Mouse (Mus musculus): ENCODE measurements around the gene Gchfr. TPM values are rescaled to one million over a fixed set of nuclear protein-coding genes. Genes with fewer than 3 reads are reported as not detected.

Gchfr gene
- polyA plus RNA-seq (2014; fragmentation: Illumina TruSeq; extraction: RNeasy Lipid Tissue Mini Kit (QIAGEN cat#74804); ENCODE audit: low read depth, low replicate concordance) = not detected

GRCm38 (mm10) chr2:119166901-119167865 is at the start of gene Gchfr:
Gene Gchfr (plus strand): TSS chr2:119167773.

GRCm38 (mm10) chr2:119156681-119157572 is 10.6 kb upstream of the Gchfr start, which contains the start of gene Rmdn3:
Gene Rmdn3 (minus strand): TSS chr2:119157034.

GRCm38 (mm10) chr2:119173991-119174651 is 6.5 kb downstream of the Gchfr start, which contains the start of gene Gm14137:
Gene Gm14137 (plus strand): TSS chr2:119174509.

GRCm38 (mm10) chr2:119208344-119209175 is 41.0 kb downstream of the Gchfr start, which contains the start of the genes Zfyve19 and Dnajc17:
Gene Zfyve19 (plus strand): TSS chr2:119208617.
Gene Dnajc17 (minus strand): TSS chr2:119208795.

Other genes with a start within 250 kb of the Gchfr start
- 0.49 TPM for gene Chst14, start 241.3 kb upstream of the Gchfr start, polyA plus RNA-seq (2014; fragmentation: Illumina TruSeq; extraction: RNeasy Lipid Tissue Mini Kit (QIAGEN cat#74804); ENCODE audit: low read depth, low replicate concordance)
- gene Ccdc32, start 138.4 kb upstream of the Gchfr start, polyA plus RNA-seq (2014; fragmentation: Illumina TruSeq; extraction: RNeasy Lipid Tissue Mini Kit (QIAGEN cat#74804); ENCODE audit: low read depth, low replicate concordance) = 3.9 TPM
- gene Rpusd2, start 133.0 kb upstream of the Gchfr start, polyA plus RNA-seq (2014; fragmentation: Illumina TruSeq; extraction: RNeasy Lipid Tissue Mini Kit (QIAGEN cat#74804); ENCODE audit: low read depth, low replicate concordance) = 1.6 TPM
- 43.1 TPM for gene Knl1, start 120.7 kb upstream of the Gchfr start, polyA plus RNA-seq (2014; fragmentation: Illumina TruSeq; extraction: RNeasy Lipid Tissue Mini Kit (QIAGEN cat#74804); ENCODE audit: low read depth, low replicate concordance)
- gene Rad51, start 55.0 kb upstream of the Gchfr start, polyA plus RNA-seq (2014; fragmentation: Illumina TruSeq; extraction: RNeasy Lipid Tissue Mini Kit (QIAGEN cat#74804); ENCODE audit: low read depth, low replicate concordance) = 14.1 TPM
- 14.5 TPM for gene Rmdn3, start 10.7 kb upstream of the Gchfr start, polyA plus RNA-seq (2014; fragmentation: Illumina TruSeq; extraction: RNeasy Lipid Tissue Mini Kit (QIAGEN cat#74804); ENCODE audit: low read depth, low replicate concordance)
- 2.0 TPM for gene Gm14137, start 6.7 kb downstream of the Gchfr start, polyA plus RNA-seq (2014; fragmentation: Illumina TruSeq; extraction: RNeasy Lipid Tissue Mini Kit (QIAGEN cat#74804); ENCODE audit: low read depth, low replicate concordance)
- 7.9 TPM for gene Zfyve19, start 40.8 kb downstream of the Gchfr start, polyA plus RNA-seq (2014; fragmentation: Illumina TruSeq; extraction: RNeasy Lipid Tissue Mini Kit (QIAGEN cat#74804); ENCODE audit: low read depth, low replicate concordance)
- gene Dnajc17, start 41.0 kb downstream of the Gchfr start, polyA plus RNA-seq (2014; fragmentation: Illumina TruSeq; extraction: RNeasy Lipid Tissue Mini Kit (QIAGEN cat#74804); ENCODE audit: low read depth, low replicate concordance) = 1.3 TPM
- not detected for gene Ppp1r14d, start 62.1 kb downstream of the Gchfr start, polyA plus RNA-seq (2014; fragmentation: Illumina TruSeq; extraction: RNeasy Lipid Tissue Mini Kit (QIAGEN cat#74804); ENCODE audit: low read depth, low replicate concordance)
- 1.6 TPM for gene Spint1, start 69.6 kb downstream of the Gchfr start, polyA plus RNA-seq (2014; fragmentation: Illumina TruSeq; extraction: RNeasy Lipid Tissue Mini Kit (QIAGEN cat#74804); ENCODE audit: low read depth, low replicate concordance)
- 0.31 TPM for gene Rhov, start 103.5 kb downstream of the Gchfr start, polyA plus RNA-seq (2014; fragmentation: Illumina TruSeq; extraction: RNeasy Lipid Tissue Mini Kit (QIAGEN cat#74804); ENCODE audit: low read depth, low replicate concordance)
- gene Vps18, start 121.0 kb downstream of the Gchfr start, polyA plus RNA-seq (2014; fragmentation: Illumina TruSeq; extraction: RNeasy Lipid Tissue Mini Kit (QIAGEN cat#74804); ENCODE audit: low read depth, low replicate concordance) = 0.31 TPM
- gene Dll4, start 158.0 kb downstream of the Gchfr start, polyA plus RNA-seq (2014; fragmentation: Illumina TruSeq; extraction: RNeasy Lipid Tissue Mini Kit (QIAGEN cat#74804); ENCODE audit: low read depth, low replicate concordance) = not detected
- gene Chac1, start 183.5 kb downstream of the Gchfr start, polyA plus RNA-seq (2014; fragmentation: Illumina TruSeq; extraction: RNeasy Lipid Tissue Mini Kit (QIAGEN cat#74804); ENCODE audit: low read depth, low replicate concordance) = 0.21 TPM